Mouse (Mus musculus) small intestine, adult 2 months (tissue): ENCODE results near the gene Lrig2.

Source experiments
- CTCF ChIP-seq: fragments of 200-500 bp; IDR thresholded peaks from 2 replicates; pipeline ENCODE4 v1.5.1; 2012; ENCODE audit warnings: low read depth, mild to moderate bottlenecking, control low read depth, inconsistent platforms, low read length, moderate library complexity, mixed read lengths; ENCODE audit not compliant: insufficient replicate concordance, insufficient read length; ENCODE audit errors: extremely low read depth
- POLR2A ChIP-seq: fragments of 200-500 bp; IDR thresholded peaks from 2 replicates; pipeline ENCODE4 v1.6.1; 2012; ENCODE audit warnings: low read depth, mild to moderate bottlenecking, control low read depth, inconsistent platforms, low read length, moderate library complexity

- TF ChIP-seq CTCF (no peak), POLR2A (no peak)
Measured at GRCm38 (mm10) chr3:104517161-104517560, 5.4 kb upstream of the Lrig2 start.
